33 mouse cellular contexts compared by ENCODE assay signal in the genomic region with DNA sequence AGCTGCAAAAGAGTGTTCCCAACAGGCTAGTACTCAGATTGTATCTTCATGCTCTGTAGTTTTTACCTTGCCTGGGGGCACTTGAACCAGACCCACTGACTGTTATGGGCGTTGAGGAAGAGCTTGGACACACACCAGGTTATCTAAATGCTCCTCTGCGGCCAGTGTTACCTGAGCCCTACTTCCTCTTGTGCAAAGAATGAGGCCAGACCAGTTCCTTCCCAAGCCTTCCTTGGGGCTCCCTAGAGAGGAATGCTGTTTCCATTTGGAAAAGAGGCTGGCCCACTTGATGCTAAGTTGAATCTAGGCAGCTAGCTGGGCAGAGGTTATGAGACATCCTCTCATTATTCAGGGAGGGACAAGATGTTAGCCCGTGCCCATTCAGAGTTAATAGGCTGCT. TPM values are rescaled to one million over a fixed set of nuclear protein-coding genes. Genes with fewer than 3 reads are reported as not detected.
DNase-seq lines count a peak whose midpoint lies in the region; ATAC-seq and TF ChIP-seq lines count a peak whose summit lies in the region.
"Had no signal": no experiment of that assay in that cellular context is flagged by ENCODE, and none has a peak within 500 bp of the region (broad histone marks: within the 10 kb centered on the region; RNA-seq: fewer than 3 reads in every experiment).

No protein-coding gene starts in this region.

- ATAC-seq in kidney, embryonic 16.5 days (ENCODE audit: low FRiP score, low TSS enrichment): peak; percentile 61; the same call in 1 of the 2 replicates
- ATAC-seq in lung, embryonic 16.5 days (ENCODE audit: low read depth): peak; percentile 89
- ATAC-seq: CD4-positive, CD25-positive, alpha-beta regulatory T cell, adult 4 months; forebrain, postnatal 0 days; inflammation-experienced regulatory T-cells, adult 6 months; liver, embryonic 12.5 days; liver, postnatal 0 days had no signal

- 39% methylated on average over 3 of the region's 3 CpGs for WGBS in kidney, embryonic 16.5 days
- 40% methylated on average over 3 of the region's 3 CpGs for WGBS in kidney, adult 2 months
- 37% methylated on average over 3 of the region's 3 CpGs for WGBS in lung, embryonic 16.5 days

- no peaks in the 10 kb centered on the region for H3K27me3 ChIP-seq in kidney, embryonic 16.5 days (ENCODE audit: insufficient read depth, low read length)
- H3K27me3 ChIP-seq in kidney, adult 2 months (replicated peaks; ENCODE audit: control insufficient read depth, insufficient read depth, low read length): no peaks in the 10 kb centered on the region
- no peaks in the 10 kb centered on the region for H3K27me3 ChIP-seq in lung, embryonic 16.5 days (ENCODE audit: control insufficient read depth, insufficient read depth, low read depth, low read length)
- H3K27me3 ChIP-seq: embryonic facial prominence, embryonic 13.5 days; forebrain, embryonic 12.5 days; hindbrain, embryonic 15.5 days; liver, embryonic 12.5 days; megakaryocyte, embryonic 14.5 days; midbrain, embryonic 12.5 days; neural tube, embryonic 13.5 days had no signal

- DNase-seq in kidney, adult 2 months: no peak
- peak; percentile 31 for DNase-seq in fat pad, adult 2 months (ENCODE audit: extremely low read depth, low read depth, low spot score)
- DNase-seq in lung, postnatal 36 days: peak; percentile 45
- no peak for DNase-seq in thymus, postnatal 10 days (ENCODE audit: low spot score in 2 of 2)
- no peak for DNase-seq in left cerebral cortex, postnatal 36 days (ENCODE audit: low spot score in 2 of 2)
- DNase-seq in right cerebral cortex, postnatal 10 days (ENCODE audit: low spot score in 2 of 2): no peak
- DNase-seq: adrenal gland, postnatal 36 days; cerebellum, adult 18-20 months; cerebellum, postnatal 10 days; forebrain, postnatal 0 days; gastrocnemius, postnatal 10 days; heart, postnatal 14 days; kidney, adult 11 months; kidney, postnatal 10 days; layer of hippocampus, postnatal 36 days; liver, postnatal 0 days; right cerebral cortex, postnatal 25 days; thymus, adult 18-20 months; thymus, postnatal 36 days had no signal

- H3K4me3 ChIP-seq in kidney, embryonic 16.5 days (ENCODE audit: low read length): no peak overlapping the region
- H3K4me3 ChIP-seq in kidney, adult 2 months (ENCODE audit: insufficient read depth, low read depth, low read length): no peak overlapping the region
- H3K4me3 ChIP-seq in lung, embryonic 16.5 days (ENCODE audit: low read length): no peak overlapping the region
- H3K4me3 ChIP-seq: embryonic facial prominence, embryonic 13.5 days; erythroblast, embryonic 14.5 days; forebrain, embryonic 12.5 days; hindbrain, embryonic 10.5 days; hindbrain, embryonic 15.5 days; liver, embryonic 12.5 days; megakaryocyte, embryonic 14.5 days; midbrain, embryonic 12.5 days; myocyte; neural tube, embryonic 13.5 days had no signal

- H3K9ac ChIP-seq in kidney, embryonic 16.5 days (replicated peaks; ENCODE audit: low read length): no peak overlapping the region
- H3K9ac ChIP-seq in lung, embryonic 16.5 days (ENCODE audit: low read length): no peak overlapping the region
- H3K9ac ChIP-seq: embryonic facial prominence, embryonic 13.5 days; forebrain, embryonic 12.5 days; forebrain, postnatal 0 days; hindbrain, embryonic 15.5 days; liver, embryonic 12.5 days; liver, postnatal 0 days; midbrain, embryonic 12.5 days; neural tube, embryonic 13.5 days had no signal

- intact Hi-C loops in left cerebral cortex, postnatal 36 days (cut with DNase I): no loop called here

- TF ChIP-seq CTCF in kidney, adult 2 months (conservative IDR thresholded peaks at IDR 0.05; ENCODE audit: insufficient read depth, insufficient read length, low read depth, low read length): no peak

- H3K27ac ChIP-seq in kidney, embryonic 16.5 days (ENCODE audit: low read length): no peak overlapping the region
- no peak overlapping the region for H3K27ac ChIP-seq in kidney, adult 2 months (ENCODE audit: insufficient read depth, low read depth, low read length)
- H3K27ac ChIP-seq in lung, embryonic 16.5 days (ENCODE audit: low read length): peak overlapping the region; percentile 56
- H3K27ac ChIP-seq: embryonic facial prominence, embryonic 13.5 days; forebrain, embryonic 12.5 days; hindbrain, embryonic 10.5 days; hindbrain, embryonic 15.5 days; liver, embryonic 12.5 days; midbrain, embryonic 12.5 days; neural tube, embryonic 13.5 days had no signal

- no peaks in the 10 kb centered on the region for H3K36me3 ChIP-seq in kidney, embryonic 16.5 days (ENCODE audit: insufficient read depth, low read length)
- no peaks in the 10 kb centered on the region for H3K36me3 ChIP-seq in kidney, adult 2 months (ENCODE audit: control insufficient read depth, insufficient read depth, low read length)
- H3K36me3 ChIP-seq in lung, embryonic 16.5 days (ENCODE audit: control insufficient read depth, insufficient read depth, low read length): no peaks in the 10 kb centered on the region
- H3K36me3 ChIP-seq: embryonic facial prominence, embryonic 13.5 days; forebrain, embryonic 12.5 days; hindbrain, embryonic 10.5 days; hindbrain, embryonic 15.5 days; liver, embryonic 12.5 days; midbrain, embryonic 12.5 days; neural tube, embryonic 13.5 days had no signal

- TF ChIP-seq POLR2A in kidney, adult 2 months (IDR thresholded peaks at IDR 0.05; ENCODE audit: low read depth, low read length): no peak

- H3K4me1 ChIP-seq in kidney, embryonic 16.5 days (ENCODE audit: insufficient read depth, low read length): no peaks in the 10 kb centered on the region
- H3K4me1 ChIP-seq in kidney, adult 2 months (ENCODE audit: control insufficient read depth, insufficient read depth, low read length): no peaks in the 10 kb centered on the region
- no peaks in the 10 kb centered on the region; the same call in 1 of the 2 replicates for H3K4me1 ChIP-seq in lung, embryonic 16.5 days (replicated peaks; ENCODE audit: control insufficient read depth, insufficient read depth, low read length)
- H3K4me1 ChIP-seq: embryonic facial prominence, embryonic 13.5 days; forebrain, embryonic 12.5 days; hindbrain, embryonic 10.5 days; hindbrain, embryonic 15.5 days; liver, embryonic 12.5 days; midbrain, embryonic 12.5 days; neural tube, embryonic 13.5 days had no signal

- no peaks in the 10 kb centered on the region for H3K9me3 ChIP-seq in kidney, embryonic 16.5 days (ENCODE audit: low read length)
- H3K9me3 ChIP-seq in lung, embryonic 16.5 days (ENCODE audit: control insufficient read depth, low read length): no peaks in the 10 kb centered on the region
- H3K9me3 ChIP-seq: embryonic facial prominence, embryonic 13.5 days; forebrain, embryonic 12.5 days; hindbrain, embryonic 10.5 days; hindbrain, embryonic 15.5 days; liver, embryonic 12.5 days; megakaryocyte, embryonic 14.5 days; midbrain, embryonic 12.5 days; neural tube, embryonic 13.5 days had no signal

- no peak overlapping the region for H3K4me2 ChIP-seq in kidney, embryonic 16.5 days (replicated peaks; ENCODE audit: low read depth, low read length)
- no peak overlapping the region for H3K4me2 ChIP-seq in lung, embryonic 16.5 days (ENCODE audit: low read depth, low read length)
- H3K4me2 ChIP-seq: embryonic facial prominence, embryonic 13.5 days; forebrain, embryonic 12.5 days; hindbrain, embryonic 15.5 days; liver, embryonic 12.5 days; midbrain, embryonic 12.5 days; neural tube, embryonic 13.5 days had no signal

RNA-seq across cellular contexts. Expression of gene Ube2q2, which starts 26.1 kb away (rescaled TPM):
- polyA plus RNA-seq in kidney, embryonic 16.5 days (2015; fragmentation: Nextera tagmentation; extraction: Ambion mirVana): 15.0 and 29.2 TPM in 2 replicates
- 10.7 and 11.1 TPM in 2 replicates for polyA plus RNA-seq in kidney, adult 2 months (2012; rRNA removed)
- 15.3 and 18.6 TPM in 2 replicates for polyA plus RNA-seq in lung, embryonic 16.5 days (2015; fragmentation: Nextera tagmentation; extraction: Ambion mirVana)
- 10 to 100 TPM; 65.6 to 66.4 TPM for total RNA-seq in left cerebral cortex, postnatal 36 days (2021)

Comparison
In these comparisons a context has a peak if more than half of its experiments do, and no peak if none do; other contexts are left out.
1. DNase-seq: peak in fat pad, adult 2 months (single experiment) and lung, postnatal 36 days (single experiment); none in kidney, adult 2 months (single experiment), thymus, postnatal 10 days (0 of 2), left cerebral cortex, postnatal 36 days (0 of 2) and right cerebral cortex, postnatal 10 days (0 of 2).